Mouse (Mus musculus) liver, embryonic 13.5 days (tissue): ENCODE results near the gene Phlpp1. TPM values are rescaled to one million over a fixed set of nuclear protein-coding genes. Genes with fewer than 3 reads are reported as not detected.

ENCODE experiments used
- ATAC-seq: fragments of 200-750 bp; cut with Nextera tagmentation; 2 replicates; pipeline ENCODE4 v1.8.0; 2017; ENCODE audit warnings: low read depth, mild to moderate bottlenecking, moderate number of reproducible peaks, moderate library complexity
- DNase-seq: peaks from one replicate; pipeline ENCODE4 v3.0.0; 2022
- H3K27ac ChIP-seq: fragments of 300-500 bp; sonication (generic); 2 replicates; pipeline ENCODE4 v1.5.1; 2015; ENCODE audit warnings: moderate library complexity, mild to moderate bottlenecking, inconsistent platforms
- H3K27me3 ChIP-seq: fragments of 300-500 bp; sonication (generic); 2 replicates; pipeline ENCODE4 v1.6.1; 2015; ENCODE audit warnings: mild to moderate bottlenecking, inconsistent platforms
- H3K36me3 ChIP-seq: fragments of 300-500 bp; sonication (generic); 2 replicates; pipeline ENCODE4 v1.6.1; 2015; ENCODE audit warnings: mild to moderate bottlenecking, inconsistent platforms
- H3K4me1 ChIP-seq: fragments of 300-500 bp; sonication (generic); replicated peaks from 2 replicates; pipeline ENCODE4 v1.6.1; 2015; ENCODE audit warnings: inconsistent platforms
- H3K4me2 ChIP-seq: fragments of 300-500 bp; sonication (generic); 2 replicates; pipeline ENCODE4 v1.6.1; 2015; ENCODE audit warnings: inconsistent platforms, mild to moderate bottlenecking, moderate library complexity
- H3K4me3 ChIP-seq: fragments of 300-500 bp; sonication (generic); replicated peaks from 2 replicates; pipeline ENCODE4 v1.5.1; 2015; ENCODE audit warnings: mild to moderate bottlenecking, inconsistent platforms
- H3K9ac ChIP-seq: fragments of 300-500 bp; sonication (generic); 2 replicates; pipeline ENCODE4 v1.6.1; 2015; ENCODE audit warnings: mild to moderate bottlenecking, inconsistent platforms
- H3K9me3 ChIP-seq: fragments of 300-500 bp; sonication (generic); replicated peaks from 2 replicates; pipeline ENCODE4 v1.6.1; 2016; ENCODE audit warnings: inconsistent platforms
- WGBS: fragments of 180-500 bp; shearing (Covaris S2); methylation state at CpG from one replicate; pipeline ENCODE4 v1.1.7; 2015; ENCODE audit not compliant: insufficient replicate concordance; 5-methylcytosine and 5-hydroxymethylcytosine counted together
- polyA plus RNA-seq: library from polyadenylated mRNA; unstranded; fragments of >200 nt; fragmentation: Nextera tagmentation; extraction: Ambion mirVana; gene quantifications from 2 replicates; pipeline ENCODE4 v1.2.1, GENCODE M21; 2015

The Phlpp1 gene
- polyA plus RNA-seq, 1 experiment from 2014 or later, result 0.61 TPM

- no peak for DNase-seq
- H3K36me3 ChIP-seq, result no peaks in the 10 kb centered on the region
- 73% methylated on average over 7 of the region's 7 CpGs for WGBS
- no peak overlapping the region for H3K4me2 ChIP-seq
- H3K27me3 ChIP-seq, result no peaks in the 10 kb centered on the region
- H3K4me3 ChIP-seq, result no peak overlapping the region
- H3K4me1 ChIP-seq, result no peaks in the 10 kb centered on the region
- no peaks in the 10 kb centered on the region for H3K9me3 ChIP-seq
- H3K9ac ChIP-seq, result no peak overlapping the region
- ATAC-seq, result no peak
- no peak overlapping the region for H3K27ac ChIP-seq
Observed at GRCm38 (mm10) chr1:106226613-106227012, 55.1 kb downstream of the Phlpp1 start.

GRCm38 (mm10) chr1:106230313-106230712, 58.8 kb downstream of the Phlpp1 start:
- whole genome bisulfite sequencing, result 63% methylated on average over 3 of the region's 3 CpGs
- Histone ChIP-seq H3K4me3 (no peak overlapping the region), H3K36me3 (no peaks in the 10 kb centered on the region), H3K27me3 (no peaks in the 10 kb centered on the region), H3K9me3 (no peaks in the 10 kb centered on the region), H3K4me2 (no peak overlapping the region), H3K27ac (no peak overlapping the region), H3K9ac (no peak overlapping the region), H3K4me1 (no peaks in the 10 kb centered on the region)
- DNase-seq (no peak), ATAC-seq (no peak)

- ATAC-seq, result no peak
- Histone ChIP-seq H3K4me3 (no peak overlapping the region), H3K27me3 (no peaks in the 10 kb centered on the region), H3K36me3 (no peaks in the 10 kb centered on the region), H3K27ac (no peak overlapping the region), H3K4me2 (no peak overlapping the region), H3K9me3 (no peaks in the 10 kb centered on the region), H3K9ac (no peak overlapping the region), H3K4me1 (no peaks in the 10 kb centered on the region)
- DNase-seq, result no peak
- WGBS, result 48% methylated on average over 5 of the region's 5 CpGs
Observed at GRCm38 (mm10) chr1:106231345-106231744, 59.8 kb downstream of the Phlpp1 start.

DNA sequence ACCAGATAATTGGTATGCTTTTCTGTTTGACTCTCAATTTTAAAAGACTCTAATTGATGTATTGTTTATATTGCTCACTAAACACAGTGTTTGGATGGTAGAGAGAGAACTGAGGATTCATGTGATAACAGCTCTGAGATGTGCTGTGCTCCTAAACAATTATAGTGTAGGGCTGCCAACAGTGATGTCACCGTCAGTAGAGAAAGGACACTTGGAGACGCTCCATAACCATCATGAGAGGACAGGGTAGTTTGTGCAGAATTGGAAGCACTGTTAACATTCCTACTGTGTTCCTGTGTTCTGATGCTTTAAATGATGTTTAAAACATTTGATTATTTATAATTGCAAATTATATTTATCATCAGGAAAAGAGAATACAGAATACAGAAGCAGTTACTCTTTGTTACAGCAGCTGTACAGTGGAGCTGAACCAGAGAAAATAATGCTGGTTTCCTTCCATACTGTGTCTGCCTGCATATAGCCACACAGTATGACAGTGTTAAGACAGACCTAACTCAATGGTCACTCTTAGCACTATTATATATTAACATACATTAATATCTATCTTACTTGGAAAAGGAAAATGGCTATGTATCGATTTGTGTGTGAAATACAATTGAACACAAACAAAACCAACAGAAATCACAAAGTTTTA, 60.4 kb downstream of the Phlpp1 start:
- H3K9ac ChIP-seq, result no peak overlapping the region
- DNase-seq (no peak), ATAC-seq (no peak)
- H3K4me3 ChIP-seq, result no peak overlapping the region
- no peak overlapping the region for H3K4me2 ChIP-seq
- no peak overlapping the region for H3K27ac ChIP-seq
- H3K27me3 ChIP-seq, result no peaks in the 10 kb centered on the region
- H3K4me1 ChIP-seq, result no peaks in the 10 kb centered on the region
- H3K9me3 ChIP-seq, result no peaks in the 10 kb centered on the region
- WGBS, result 69% methylated on average over 3 of the region's 3 CpGs
- H3K36me3 ChIP-seq, result no peaks in the 10 kb centered on the region

DNA sequence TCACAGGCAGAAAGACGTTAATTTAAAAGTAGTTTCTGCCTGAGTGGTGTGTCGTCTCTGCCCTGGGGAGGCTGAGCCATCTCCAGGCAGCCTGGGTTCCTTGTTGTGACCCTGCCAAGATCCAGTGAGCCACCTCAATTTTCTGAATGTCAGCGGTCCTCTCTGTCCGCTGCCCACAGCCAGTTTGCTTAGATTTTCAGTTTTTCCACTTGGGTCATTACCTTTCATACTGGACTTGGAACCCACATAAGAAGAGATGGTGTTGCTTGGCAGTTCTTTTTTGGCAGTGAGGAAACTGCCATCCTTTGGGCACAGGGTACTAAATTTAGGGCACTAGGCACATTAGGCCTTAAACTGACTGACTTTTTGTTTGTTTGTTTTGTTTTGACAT, 60.9 kb downstream of the Phlpp1 start:
- Histone ChIP-seq H3K4me3 (no peak overlapping the region), H3K4me1 (no peaks in the 10 kb centered on the region), H3K27ac (no peak overlapping the region), H3K4me2 (no peak overlapping the region), H3K9me3 (no peaks in the 10 kb centered on the region), H3K36me3 (no peaks in the 10 kb centered on the region), H3K9ac (no peak overlapping the region), H3K27me3 (no peaks in the 10 kb centered on the region)
- ATAC-seq (no peak), DNase-seq (no peak)
- 74% methylated on average over 4 of the region's 4 CpGs for WGBS

DNA sequence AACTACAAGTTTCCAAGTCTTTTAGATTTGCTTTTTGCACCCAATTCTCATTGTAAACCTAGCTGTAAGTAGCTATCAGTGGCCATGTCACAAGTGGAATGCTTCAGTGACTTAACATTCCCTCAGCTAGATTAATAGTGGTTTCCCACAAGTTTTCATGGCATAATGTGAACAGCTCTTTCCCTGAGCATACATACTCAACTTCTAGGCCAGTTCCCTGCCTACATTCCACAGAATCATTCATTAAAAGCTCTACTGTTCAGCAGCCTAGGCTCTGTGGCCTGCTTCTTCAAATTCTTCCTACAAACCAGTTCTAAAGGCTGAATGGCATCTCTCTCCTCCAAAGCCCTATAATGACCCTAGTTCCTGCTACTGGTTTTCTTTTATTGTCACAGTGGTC, 65.4 kb downstream of the Phlpp1 start:
- no peak for DNase-seq
- ATAC-seq, result no peak
- Histone ChIP-seq H3K27ac (no peak overlapping the region), H3K27me3 (no peaks in the 10 kb centered on the region), H3K9me3 (no peaks in the 10 kb centered on the region), H3K36me3 (no peaks in the 10 kb centered on the region), H3K4me2 (no peak overlapping the region), H3K4me3 (no peak overlapping the region), H3K9ac (no peak overlapping the region), H3K4me1 (no peaks in the 10 kb centered on the region)

DNA sequence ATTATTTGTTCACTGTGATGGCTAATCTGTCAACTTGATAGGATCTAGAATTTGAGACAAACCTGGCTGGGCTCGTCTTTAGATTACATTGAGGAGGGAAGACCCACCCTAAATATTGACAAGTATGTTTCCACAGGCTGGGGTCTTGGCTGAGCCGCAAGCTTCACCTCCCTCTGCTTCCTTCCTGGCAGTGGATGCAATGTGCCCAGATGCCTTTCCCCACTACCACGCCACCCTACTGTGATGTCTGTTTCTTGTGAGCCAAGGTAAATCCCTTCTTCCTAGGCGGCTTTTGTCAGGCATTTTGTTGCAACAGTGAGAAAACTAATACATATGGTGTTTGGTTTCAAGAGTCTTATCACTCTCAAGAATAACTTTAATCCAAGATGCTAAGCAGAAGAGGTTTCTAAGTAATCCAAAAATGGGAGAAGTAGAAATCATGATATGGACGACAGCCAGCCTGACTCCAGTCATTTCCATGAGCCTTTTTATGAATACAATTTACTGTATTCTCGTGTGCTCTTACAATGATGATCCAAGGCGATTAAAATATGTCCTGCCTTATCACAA, 68.6 kb downstream of the Phlpp1 start:
- Histone ChIP-seq H3K4me2 (no peak overlapping the region), H3K4me3 (no peak overlapping the region), H3K36me3 (no peaks in the 10 kb centered on the region), H3K4me1 (no peaks in the 10 kb centered on the region), H3K27ac (no peak overlapping the region), H3K9me3 (0 out of 2 replicates have a peak, but pooled peaks cover 5% of the 10 kb centered on the region), H3K27me3 (no peaks in the 10 kb centered on the region), H3K9ac (no peak overlapping the region)
- no peak for DNase-seq
- 61% methylated on average over 7 of the region's 7 CpGs for WGBS
- ATAC-seq, result no peak

- Histone ChIP-seq H3K4me1 (no peaks in the 10 kb centered on the region), H3K9ac (no peak overlapping the region), H3K27ac (no peak overlapping the region), H3K4me2 (no peak overlapping the region), H3K36me3 (no peaks in the 10 kb centered on the region), H3K27me3 (no peaks in the 10 kb centered on the region), H3K9me3 (0 out of 2 replicates have a peak, but pooled peaks cover 5% of the 10 kb centered on the region), H3K4me3 (no peak overlapping the region)
- 61% methylated on average over 1 of the region's 1 CpGs for WGBS
- no peak for ATAC-seq
- DNase-seq, result no peak
Observed at GRCm38 (mm10) chr1:106241059-106241458, 69.5 kb downstream of the Phlpp1 start.

DNA sequence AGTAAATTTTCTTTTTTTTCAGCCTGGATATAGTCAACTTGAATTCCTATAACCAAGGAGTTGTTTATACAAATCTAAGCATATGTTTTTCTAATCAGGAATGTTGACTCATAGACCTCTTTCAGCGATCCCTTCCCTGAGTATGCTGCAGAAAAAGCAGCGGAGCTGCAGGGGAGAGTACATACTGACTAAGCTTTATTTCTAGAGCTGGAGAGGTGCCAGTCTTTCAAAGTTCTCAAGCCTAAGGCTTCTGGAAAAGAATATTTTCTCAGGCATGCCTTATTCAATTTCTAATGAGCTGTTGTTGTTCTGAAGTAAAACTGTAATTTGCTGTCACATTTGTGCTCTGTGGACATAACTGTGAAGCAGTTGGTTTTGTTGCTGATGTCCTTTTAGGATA, 70.6 kb downstream of the Phlpp1 start:
- Histone ChIP-seq H3K4me1 (no peaks in the 10 kb centered on the region), H3K4me3 (no peak overlapping the region), H3K27ac (no peak overlapping the region), H3K4me2 (no peak overlapping the region), H3K9ac (no peak overlapping the region), H3K36me3 (no peaks in the 10 kb centered on the region), H3K27me3 (no peaks in the 10 kb centered on the region), H3K9me3 (0 out of 2 replicates have a peak, but pooled peaks cover 5% of the 10 kb centered on the region)
- DNase-seq (no peak), ATAC-seq (no peak)
- 58% methylated on average over 2 of the region's 2 CpGs for WGBS

DNA sequence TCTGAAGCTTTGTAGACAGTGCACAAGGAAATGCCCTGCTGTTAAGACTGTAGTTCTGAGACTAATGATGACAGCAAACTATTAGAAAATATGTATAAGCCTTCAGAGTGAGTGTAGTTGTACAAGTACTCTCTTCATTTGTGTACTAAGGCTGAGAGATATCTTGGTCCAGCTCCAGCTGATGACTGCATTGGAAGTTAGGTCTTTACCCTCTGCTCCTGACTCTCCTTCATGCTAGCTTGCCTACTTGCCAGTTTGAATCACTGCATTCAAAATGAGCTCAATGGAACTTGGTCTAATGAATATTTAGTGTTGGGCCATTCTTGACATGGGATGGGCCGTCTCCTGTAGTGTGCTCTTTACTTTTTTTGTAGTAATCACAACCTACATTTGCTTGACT, 71.8 kb downstream of the Phlpp1 start:
- H3K9ac ChIP-seq, result no peak overlapping the region

GRCm38 (mm10) chr1:106244245-106244644, 72.7 kb downstream of the Phlpp1 start:
- ATAC-seq (no peak), DNase-seq (no peak)
- no peaks in the 10 kb centered on the region for H3K4me1 ChIP-seq
- H3K27me3 ChIP-seq, result no peaks in the 10 kb centered on the region
- H3K36me3 ChIP-seq, result no peaks in the 10 kb centered on the region
- H3K27ac ChIP-seq, result no peak overlapping the region
- H3K4me2 ChIP-seq, result no peak overlapping the region
- no peak overlapping the region for H3K4me3 ChIP-seq
- WGBS, result 68% methylated on average over 3 of the region's 3 CpGs
- 0 out of 2 replicates have a peak, but pooled peaks cover 5% of the 10 kb centered on the region for H3K9me3 ChIP-seq
- no peak overlapping the region for H3K9ac ChIP-seq

More for the DNA sequence above, 71.8 kb downstream of the Phlpp1 start:
- Histone ChIP-seq H3K4me3 (no peak overlapping the region), H3K9me3 (0 out of 2 replicates have a peak, but pooled peaks cover 5% of the 10 kb centered on the region), H3K27ac (no peak overlapping the region), H3K4me2 (no peak overlapping the region), H3K27me3 (no peaks in the 10 kb centered on the region), H3K4me1 (no peaks in the 10 kb centered on the region), H3K36me3 (no peaks in the 10 kb centered on the region)
- WGBS, result 74% methylated on average over 1 of the region's 1 CpGs
- no peak for DNase-seq
- no peak for ATAC-seq

- Histone ChIP-seq H3K36me3 (no peaks in the 10 kb centered on the region), H3K4me1 (no peaks in the 10 kb centered on the region), H3K9ac (no peak overlapping the region), H3K27ac (no peak overlapping the region), H3K9me3 (no peaks in the 10 kb centered on the region), H3K4me2 (no peak overlapping the region), H3K4me3 (no peak overlapping the region), H3K27me3 (no peaks in the 10 kb centered on the region)
- 82% methylated on average over 1 of the region's 1 CpGs for WGBS
- DNase-seq, result no peak
- no peak for ATAC-seq
Observed at GRCm38 (mm10) chr1:106254047-106254446, 82.5 kb downstream of the Phlpp1 start.
